Mouse (Mus musculus) kidney, postnatal 36 days (tissue): ENCODE results near the gene Mycl.
"Not testable (repeated sequence)": the region's sequence is repeated elsewhere in the genome, so short reads cannot be mapped to it uniquely, and the experiment has no call there.

Experiments
- DNase-seq, 2 experiments: peaks; one replicate each; pipeline ENCODE4 v3.0.0; 2021 to 2022; ENCODE audit warnings: mixed read lengths in 2 of 2

Mycl gene

GRCm38 (mm10) chr4:122981238-122981637 is 14.2 kb upstream of the Mycl start:
- no peak for DNase-seq

GRCm38 (mm10) chr4:122981930-122982329 is 13.5 kb upstream of the Mycl start:
- no peak for DNase-seq

- no peak for DNase-seq
Measured at GRCm38 (mm10) chr4:122982537-122982936, 12.9 kb upstream of the Mycl start.

- DNase-seq = no peak
Measured at GRCm38 (mm10) chr4:122983486-122984261, 11.8 kb upstream of the Mycl start.

- DNase-seq = peak; percentile 67 to 81
Measured at GRCm38 (mm10) chr4:122985110-122985509, 10.3 kb upstream of the Mycl start.

GRCm38 (mm10) chr4:122987421-122987820 is 8.0 kb upstream of the Mycl start:
- DNase-seq = no peak

GRCm38 (mm10) chr4:122988004-122988403 is 7.4 kb upstream of the Mycl start:
- not testable (repeated sequence) for DNase-seq

GRCm38 (mm10) chr4:122991177-122991576 is 4.3 kb upstream of the Mycl start:
- no peak for DNase-seq

DNA sequence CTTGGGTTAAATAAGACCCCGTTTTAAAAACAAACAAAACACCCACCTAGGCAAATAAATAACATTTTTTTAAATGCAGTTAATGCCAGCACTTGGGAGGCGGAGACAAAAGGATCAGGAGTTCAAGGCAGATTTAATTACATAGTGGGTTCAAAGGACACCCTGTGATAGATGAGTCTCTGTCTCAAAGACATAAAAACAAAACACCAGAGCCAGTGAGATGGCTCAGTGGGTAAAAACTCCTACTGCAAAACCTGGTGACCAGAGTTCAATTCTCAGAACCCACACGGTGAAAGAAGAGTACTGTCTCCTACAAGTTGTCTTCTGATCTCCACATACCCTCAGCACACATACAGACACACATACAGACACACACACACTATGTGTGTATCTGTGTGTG is 3.2 kb upstream of the Mycl start:
- no peak for DNase-seq

- DNase-seq = no peak
Measured at GRCm38 (mm10) chr4:122996221-122996617, 767 bp downstream of the Mycl start.

DNA sequence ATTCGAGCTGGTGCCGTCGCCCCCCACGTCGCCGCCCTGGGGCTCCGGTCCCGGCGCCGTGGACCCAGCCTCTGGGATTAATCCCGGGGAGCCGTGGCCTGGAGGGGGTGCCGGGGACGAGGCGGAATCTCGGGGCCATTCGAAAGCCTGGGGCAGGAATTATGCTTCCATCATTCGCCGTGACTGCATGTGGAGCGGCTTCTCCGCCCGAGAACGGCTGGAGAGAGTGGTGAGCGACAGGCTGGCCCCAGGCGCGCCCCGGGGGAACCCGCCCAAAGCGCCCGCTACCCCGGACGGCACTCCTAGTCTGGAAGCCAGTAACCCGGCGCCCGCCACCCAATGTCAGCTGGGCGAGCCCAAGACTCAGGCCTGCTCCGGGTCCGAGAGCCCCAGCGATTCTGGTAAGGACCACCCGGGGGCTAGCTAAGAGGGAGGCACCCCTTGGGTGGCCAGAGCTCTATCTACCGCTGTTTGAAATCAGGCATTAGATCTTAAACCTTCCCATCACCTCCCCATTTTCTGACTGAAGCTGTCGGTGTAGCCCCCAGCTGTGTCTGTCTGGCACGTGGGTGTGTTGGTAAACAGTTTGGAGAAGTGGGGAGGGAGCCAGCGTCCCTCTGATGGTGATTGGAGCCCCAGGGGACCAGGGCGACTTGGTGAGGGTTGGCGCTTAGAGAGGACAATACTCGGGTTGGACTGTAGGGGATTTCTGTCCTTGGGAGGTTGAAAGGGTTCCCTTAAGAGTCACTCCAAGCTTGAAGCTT is 1.3 kb downstream of the Mycl start:
- peak in 1 of 2 experiments; percentile 54 for DNase-seq

DNA sequence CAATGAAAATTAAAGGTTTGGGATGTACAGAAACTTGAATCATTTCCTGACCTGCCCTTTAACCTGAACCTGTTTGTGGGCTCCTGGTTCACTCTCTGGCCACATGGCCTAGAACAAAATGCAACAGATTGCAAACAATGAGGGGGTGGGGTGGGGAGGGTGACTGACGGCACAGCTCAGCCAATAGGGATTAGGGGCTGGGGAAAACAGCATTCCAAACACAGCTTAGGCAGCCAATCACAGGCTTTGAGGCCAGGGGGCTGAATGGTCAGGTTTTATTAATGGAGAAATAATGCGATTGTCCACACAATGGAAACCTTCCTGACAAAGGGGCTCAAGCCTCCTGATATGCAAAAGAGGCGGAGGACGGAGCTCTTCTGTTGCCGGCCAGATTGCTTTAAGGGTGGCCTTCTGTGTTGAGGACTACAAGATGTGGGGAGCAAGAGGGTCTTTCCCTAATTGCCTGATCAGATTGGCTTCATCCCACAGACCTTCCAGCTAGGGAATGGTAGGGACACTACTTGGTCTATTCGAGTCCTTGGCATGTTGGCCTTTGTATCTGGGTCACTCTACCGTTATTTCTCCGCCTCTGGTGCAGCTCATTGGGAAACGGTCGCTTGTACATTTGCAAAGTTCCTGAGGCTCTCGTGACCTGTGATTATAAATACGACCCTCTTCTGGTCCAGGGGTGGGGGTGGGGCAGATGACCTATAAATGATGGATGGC is 3.2 kb downstream of the Mycl start:
- no peak for DNase-seq

- DNase-seq = no peak
Measured at GRCm38 (mm10) chr4:122999263-122999691, 3.8 kb downstream of the Mycl start.

DNA sequence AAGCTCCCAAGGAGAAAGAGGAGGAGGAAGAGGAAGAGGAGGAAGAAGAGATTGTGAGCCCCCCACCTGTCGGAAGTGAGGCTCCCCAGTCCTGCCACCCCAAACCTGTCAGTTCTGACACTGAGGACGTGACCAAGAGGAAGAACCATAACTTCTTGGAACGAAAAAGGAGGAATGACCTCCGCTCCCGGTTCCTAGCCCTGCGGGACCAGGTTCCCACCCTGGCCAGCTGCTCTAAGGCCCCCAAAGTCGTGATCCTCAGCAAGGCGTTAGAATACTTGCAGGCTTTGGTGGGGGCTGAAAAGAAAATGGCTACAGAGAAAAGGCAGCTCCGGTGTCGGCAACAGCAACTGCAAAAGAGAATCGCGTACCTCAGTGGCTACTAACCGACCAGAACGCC is 4.7 kb downstream of the Mycl start:
- no peak for DNase-seq

DNA sequence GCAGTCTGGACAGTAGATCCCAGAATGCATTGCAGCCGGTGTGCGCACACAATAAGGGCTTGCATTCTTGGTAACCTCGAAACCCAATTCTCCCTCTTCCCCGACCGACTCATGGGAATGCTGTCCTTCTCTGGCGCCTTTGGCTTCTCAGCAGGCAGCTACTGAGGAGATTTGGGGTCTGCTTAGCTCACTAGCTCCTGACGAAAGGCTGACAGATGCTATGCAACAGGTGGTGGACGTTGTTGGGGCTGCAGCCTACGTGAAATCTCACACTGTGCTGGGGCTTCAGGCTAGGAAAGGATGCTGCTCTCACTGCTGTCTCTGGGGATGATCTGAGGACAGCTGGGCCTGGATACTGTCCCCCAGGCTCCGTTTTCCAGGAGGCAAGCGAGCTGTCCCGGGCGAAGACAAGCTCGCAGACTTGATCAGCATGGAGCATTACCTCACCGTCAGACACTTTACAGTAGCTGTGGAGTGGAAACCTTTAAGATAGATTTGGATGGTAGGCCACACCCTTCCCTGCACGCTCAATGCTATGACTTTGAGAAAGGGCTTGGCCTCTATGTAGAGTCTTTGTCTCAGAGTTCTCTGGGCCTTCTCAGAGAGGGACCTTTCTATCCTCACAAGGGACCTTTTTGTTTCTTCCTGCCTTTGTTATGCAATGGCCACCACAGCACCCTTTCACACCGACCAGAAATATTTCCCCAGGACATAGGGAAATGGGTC is 5.3 kb downstream of the Mycl start:
- DNase-seq = no peak

DNA sequence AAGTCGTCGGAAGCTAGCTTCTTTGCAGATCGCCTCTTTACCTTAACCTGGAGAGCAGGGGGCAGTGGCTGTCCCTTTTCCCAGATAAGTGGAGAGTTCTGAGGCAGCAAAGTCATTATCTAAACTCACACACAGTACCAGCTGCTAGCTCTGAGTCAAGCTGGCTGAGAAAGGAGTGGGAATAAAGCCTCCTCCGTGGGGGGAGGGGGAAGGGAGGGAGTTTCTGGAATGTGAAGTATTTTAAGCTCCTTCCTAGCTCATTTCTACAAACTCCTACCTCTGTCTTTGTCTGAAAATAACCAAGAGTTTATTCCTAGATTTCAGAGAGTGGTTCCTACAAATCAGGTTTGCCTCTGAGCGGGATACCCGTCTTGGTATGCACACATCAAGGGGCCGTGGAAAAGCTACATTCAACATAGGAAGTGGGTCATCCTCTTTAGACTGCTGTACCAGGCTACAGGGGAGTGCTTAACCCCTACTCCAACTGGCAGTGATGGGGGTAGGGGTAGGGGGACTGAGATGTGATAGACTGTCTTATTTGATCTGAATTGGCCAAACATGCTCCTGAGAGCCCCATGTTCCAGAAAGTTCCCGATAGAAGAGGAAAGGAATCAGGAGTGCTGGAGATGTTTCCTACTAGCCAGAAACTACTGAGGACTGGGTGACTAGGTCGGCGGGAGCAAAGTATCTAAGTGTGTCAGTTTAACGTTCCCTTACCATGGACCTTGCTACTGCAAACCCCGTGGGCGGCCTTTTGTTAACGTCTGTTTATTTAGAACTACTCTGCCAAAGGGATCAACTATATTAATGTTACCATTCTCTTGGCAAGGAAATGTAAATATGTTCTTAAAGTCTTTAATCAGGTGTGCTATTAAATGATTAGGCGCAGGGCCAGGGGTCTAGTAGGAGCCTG is 9.9 kb downstream of the Mycl start:
- no peak for DNase-seq

- DNase-seq = not testable (repeated sequence)
Measured at GRCm38 (mm10) chr4:123012501-123012900, 17.0 kb downstream of the Mycl start.

GRCm38 (mm10) chr4:123013346-123013945 is 18.0 kb downstream of the Mycl start:
- no peak for DNase-seq

GRCm38 (mm10) chr4:123013949-123014406 is 18.5 kb downstream of the Mycl start:
- no peak for DNase-seq

DNA sequence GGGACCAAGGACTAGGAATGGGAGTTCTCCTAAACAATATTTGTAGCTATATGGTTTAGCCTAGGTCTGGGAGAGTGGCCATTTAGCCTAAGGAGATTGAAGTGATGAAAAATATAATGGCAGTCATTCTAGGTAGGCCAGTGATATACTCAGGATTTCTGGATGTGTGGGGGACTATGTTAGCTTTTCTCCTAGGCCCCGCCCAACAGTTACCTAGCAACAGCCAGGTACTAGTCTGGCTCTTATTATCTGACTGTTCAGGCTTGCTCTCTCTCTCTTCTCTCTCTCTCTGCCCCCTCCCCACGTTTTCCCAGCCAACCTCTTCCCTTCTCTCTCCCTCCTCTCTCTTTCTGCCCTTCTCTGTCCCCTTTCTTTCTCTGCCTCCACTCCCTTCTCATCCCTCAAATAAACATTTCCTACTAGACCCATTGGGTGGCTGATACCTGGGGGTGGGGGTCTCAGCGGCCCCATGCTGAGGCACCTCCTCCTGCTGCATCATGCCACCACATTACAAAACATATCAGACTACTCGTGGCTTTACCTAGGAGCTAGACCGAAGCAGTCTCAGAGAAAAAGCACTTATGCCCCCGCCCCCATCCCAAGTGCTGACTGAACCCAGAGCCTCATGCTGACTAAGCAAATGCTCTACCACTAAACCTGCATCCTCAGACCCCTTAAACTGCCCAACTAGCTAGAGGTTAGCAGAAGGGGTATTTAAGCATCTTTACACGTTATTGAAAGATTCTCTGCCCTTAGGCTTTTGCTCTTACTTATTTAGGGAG is 19.2 kb downstream of the Mycl start:
- DNase-seq = no peak
